Mouse (Mus musculus): ENCODE measurements around the gene Nfia.

Nfia gene

GRCm38 (mm10) chr4:98082512-98082911 lies 310.0 kb downstream of the Nfia start:
- DNase-seq, result no peak

DNA sequence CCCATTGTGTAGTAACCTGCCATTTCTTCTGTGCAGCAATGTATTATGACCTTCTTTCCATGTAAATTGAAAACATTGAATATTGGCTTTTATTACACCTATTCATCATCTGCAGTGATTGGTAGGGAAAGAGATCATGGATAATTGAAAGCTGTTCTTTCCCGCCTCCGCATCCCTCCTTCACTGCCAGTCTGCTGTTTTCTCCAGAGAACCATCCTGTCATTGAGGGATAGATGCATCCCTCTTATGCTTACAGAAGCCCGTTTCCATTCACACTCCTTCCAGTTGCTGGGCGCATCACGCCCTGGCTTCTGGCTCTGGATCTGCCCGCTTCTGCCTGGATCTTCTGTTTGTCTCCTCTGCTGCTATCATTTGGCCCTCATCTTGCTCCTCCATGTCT lies 312.5 kb downstream of the Nfia start:
- DNase-seq, result no peak

GRCm38 (mm10) chr4:98086976-98087375 lies 314.4 kb downstream of the Nfia start:
- no peak for DNase-seq

DNA sequence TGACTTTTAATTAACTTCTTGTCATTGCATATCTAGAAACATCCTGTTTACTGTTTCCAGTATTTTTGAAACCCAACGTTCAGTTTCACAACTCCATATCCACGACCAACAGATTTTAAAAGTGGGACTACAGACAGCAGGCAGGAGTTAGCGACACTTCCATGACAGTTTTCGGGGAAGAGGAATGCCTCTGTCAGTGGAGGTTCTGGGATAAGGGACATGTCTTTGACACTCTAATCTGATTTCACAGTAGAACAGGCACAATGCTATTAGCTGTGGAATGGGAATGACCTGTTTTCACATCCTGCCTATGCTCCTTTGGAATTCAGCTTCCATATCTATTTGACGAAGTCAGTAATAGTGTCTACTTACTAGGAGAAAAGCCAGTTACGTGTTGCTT lies 317.5 kb downstream of the Nfia start:
- no peak for DNase-seq

DNA sequence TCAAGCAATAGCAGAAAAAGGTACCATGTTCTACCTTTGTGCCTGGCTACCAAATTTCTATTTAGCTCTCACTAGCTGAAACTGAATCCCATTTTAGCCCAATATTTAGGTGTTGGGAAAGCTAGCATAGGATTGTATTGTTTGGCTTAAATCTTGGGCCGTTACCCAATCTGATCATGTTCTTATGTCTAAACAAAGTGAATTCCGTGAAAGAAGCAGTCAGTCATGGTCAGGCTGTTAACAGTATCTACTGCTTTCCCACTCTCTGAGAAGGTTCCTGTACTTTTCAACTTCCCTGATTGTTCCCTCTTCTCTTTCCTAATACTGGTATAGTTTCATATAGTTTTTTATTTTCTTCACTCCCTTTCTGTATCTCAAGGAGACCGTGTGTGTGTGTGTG lies 318.1 kb downstream of the Nfia start:
- no peak for DNase-seq

GRCm38 (mm10) chr4:98091368-98091827 lies 318.9 kb downstream of the Nfia start:
- DNase-seq, result peak in 1 of 2 experiments; percentile 31

DNA sequence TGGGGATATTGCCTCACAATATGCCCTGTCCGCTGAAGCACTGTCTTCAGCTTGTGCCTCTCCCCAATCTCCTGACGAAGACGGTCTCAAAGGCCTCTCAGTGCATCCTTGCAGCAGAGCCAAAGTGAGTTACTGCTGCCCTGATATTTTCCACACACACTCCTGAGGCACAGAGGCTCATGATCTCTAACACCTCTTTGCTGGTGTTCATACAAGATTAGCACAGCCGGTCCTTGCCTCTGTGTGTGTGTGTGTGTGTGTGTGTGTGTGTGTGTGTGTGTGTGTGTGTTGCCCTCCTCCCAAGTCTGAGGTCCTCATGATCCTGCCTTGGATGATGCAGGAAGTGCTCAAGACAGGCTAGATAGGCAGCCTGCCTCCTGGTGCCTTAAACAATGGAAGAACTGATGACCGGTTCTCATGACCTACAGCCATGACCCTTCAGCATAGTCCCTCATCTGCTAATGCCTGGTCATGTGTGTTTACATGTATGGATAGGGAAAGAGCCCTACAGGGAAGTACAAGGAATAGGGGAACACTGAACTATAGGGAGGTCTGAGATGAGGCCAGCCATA lies 319.5 kb downstream of the Nfia start:
- no peak for DNase-seq

- DNase-seq, result no peak
Observed at GRCm38 (mm10) chr4:98094112-98094805, 321.7 kb downstream of the Nfia start.

DNA sequence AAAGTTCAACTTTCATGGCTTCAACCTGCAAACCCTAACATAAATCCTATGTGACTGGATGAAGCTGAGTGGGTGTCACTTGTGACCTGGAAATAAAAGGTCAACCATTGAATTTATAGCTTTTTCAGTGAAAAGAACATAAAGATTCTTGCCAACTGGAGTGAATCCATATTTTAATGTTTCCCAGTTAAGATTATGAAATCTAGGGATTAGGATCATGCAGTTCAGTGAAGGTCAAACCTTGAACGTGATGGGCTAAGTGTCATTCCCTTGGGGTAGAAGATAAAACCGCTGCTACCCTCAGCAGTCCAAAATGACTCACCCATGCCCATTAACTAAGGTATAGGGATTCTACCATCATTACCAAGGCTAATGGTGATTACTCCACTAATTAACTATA lies 322.5 kb downstream of the Nfia start:
- DNase-seq, result no peak

DNA sequence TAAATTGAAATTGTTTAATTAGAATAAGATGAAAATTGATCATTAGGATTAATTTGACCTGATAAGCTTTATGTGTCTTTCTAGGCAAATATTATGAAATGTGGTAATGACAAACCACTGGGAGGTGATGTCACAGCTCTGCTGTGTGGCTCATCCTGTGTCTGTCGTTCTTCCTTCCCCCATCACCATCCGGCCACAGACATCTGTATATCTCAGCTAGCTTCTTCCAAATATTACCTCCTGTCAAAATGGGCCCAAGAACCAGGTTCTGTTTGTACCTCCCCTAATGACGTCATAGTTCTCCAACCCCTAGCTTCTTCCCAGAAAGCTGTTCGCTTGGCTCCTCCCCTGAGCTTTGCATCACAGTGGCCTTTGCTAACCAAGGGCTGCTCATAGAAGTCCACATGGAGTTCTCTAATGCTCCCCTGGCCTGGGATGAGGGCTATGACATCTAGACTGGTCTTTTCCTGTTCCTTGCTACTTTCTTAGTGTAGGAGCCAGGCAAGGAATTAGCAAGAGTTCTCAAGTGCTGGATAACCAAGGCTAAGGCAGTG lies 324.6 kb downstream of the Nfia start:
- DNase-seq, result no peak

GRCm38 (mm10) chr4:98098663-98099062 lies 326.1 kb downstream of the Nfia start:
- DNase-seq, result no peak

DNA sequence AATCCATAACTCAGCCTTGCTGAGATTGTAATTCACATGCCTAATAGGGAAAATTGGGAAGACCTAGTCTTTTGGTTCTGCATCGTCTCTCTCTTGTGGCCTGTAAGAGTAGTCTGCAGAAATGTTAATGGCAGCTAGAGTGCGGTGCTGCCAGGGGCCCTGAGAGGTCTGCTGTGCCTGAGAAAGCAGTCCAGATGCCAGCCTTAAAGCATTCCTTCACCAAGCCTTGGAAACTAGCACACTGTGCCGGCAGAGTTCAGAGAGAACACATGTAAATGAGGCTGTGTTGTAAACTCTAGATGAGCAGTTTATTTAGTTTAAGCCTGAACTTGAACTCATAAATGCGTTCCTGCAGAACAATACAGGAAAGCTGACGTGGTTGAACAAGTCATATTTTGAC lies 326.9 kb downstream of the Nfia start:
- no peak for DNase-seq

DNA sequence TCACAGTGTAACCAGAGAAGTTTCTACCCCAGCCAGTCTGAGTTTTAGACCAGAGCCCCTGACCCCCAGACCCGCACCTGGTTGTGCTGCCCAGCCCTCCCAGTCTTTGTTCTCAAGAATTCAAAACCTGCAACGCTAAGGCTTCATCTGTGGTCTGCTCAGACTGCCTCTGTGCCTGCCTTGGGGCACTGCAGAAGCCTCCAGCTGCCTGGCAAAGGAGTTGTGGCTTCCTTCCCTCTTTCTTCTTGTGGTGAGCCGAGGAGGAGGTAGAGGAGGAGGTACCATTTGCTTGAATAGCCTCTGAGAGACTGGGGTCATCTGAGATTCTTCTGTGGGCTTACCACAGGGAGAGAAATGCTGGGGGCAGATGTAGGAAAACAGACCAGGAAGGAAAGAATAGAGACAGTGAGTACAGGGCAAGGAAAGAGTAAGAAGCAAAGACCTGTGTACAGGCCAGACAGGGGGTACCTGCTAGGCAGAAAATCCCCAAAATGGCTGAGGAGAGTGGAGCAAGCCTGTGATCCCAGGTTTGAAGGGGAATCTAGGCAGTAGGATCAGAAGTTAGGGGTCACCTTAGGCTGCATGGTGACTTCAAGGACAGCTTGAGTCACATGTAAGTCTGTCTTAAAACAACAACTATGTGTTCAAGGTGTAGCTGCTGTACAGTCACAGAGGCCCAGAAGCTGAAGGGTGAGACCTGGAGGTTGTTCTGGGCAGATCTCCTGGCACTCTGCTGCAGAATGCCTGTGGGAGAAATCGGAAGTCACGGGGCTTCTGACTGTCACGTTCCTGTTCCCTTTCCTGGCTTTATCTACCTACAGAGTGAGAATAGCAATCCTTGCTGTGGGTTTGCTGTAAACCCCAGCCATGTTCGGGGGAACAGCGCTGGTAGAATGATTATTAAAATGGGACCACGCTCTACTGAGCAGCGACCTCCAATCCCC lies 328.9 kb downstream of the Nfia start:
- no peak for DNase-seq

DNA sequence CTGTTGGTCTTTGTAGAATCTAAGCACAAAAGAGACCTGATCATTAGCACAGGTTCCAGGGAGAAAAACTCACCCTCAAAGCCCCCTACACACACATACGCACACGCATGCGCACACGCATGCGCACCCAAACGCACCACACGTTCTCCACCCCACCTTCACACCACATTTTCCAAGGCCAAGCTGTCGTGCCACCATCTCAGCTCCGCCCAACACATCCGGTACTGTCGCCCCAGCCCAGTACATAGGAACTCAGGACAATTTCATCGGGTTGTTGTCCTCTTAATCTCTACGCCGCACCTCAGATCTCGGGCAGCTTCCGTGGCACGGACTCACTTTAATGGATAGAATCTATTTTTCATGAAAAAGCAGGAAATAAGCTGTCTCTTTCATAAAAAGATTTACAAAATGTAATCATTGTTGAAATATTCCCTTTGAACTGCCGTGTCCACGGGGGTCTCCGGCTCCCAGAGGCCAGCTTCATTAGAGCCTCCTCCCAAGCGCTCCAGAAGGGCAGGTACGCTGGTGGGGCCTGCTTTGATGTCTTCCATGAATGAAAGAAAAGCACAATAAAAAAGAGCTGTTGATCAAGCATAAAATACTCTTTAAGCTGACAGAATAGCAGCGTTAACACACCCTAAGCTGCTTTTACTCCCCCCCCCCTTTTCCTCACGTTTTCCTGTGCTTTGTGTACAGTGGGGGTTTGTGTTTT lies 330.2 kb downstream of the Nfia start:
- no peak for DNase-seq

GRCm38 (mm10) chr4:98103337-98103666 lies 330.8 kb downstream of the Nfia start:
- DNase-seq, result no peak

DNA sequence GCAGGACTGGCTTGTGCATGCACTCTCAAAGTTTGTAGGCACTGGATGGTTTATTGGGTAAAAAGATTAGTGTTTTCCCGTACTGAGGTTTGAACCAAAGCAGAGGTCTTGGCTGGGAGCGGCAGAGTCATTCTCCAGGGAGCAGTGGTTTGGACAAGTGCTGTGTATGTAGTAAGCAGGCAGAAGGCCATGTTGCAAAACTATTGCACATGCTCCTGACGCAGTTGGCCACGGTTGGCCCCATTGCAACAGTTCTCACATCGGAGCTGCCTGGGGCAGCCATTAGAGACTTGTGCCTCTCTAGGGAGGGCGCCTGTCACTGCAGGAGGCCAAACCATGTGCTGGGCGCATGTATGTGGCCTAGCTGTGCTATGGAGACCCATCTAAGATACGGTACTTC lies 331.6 kb downstream of the Nfia start:
- no peak for DNase-seq

DNA sequence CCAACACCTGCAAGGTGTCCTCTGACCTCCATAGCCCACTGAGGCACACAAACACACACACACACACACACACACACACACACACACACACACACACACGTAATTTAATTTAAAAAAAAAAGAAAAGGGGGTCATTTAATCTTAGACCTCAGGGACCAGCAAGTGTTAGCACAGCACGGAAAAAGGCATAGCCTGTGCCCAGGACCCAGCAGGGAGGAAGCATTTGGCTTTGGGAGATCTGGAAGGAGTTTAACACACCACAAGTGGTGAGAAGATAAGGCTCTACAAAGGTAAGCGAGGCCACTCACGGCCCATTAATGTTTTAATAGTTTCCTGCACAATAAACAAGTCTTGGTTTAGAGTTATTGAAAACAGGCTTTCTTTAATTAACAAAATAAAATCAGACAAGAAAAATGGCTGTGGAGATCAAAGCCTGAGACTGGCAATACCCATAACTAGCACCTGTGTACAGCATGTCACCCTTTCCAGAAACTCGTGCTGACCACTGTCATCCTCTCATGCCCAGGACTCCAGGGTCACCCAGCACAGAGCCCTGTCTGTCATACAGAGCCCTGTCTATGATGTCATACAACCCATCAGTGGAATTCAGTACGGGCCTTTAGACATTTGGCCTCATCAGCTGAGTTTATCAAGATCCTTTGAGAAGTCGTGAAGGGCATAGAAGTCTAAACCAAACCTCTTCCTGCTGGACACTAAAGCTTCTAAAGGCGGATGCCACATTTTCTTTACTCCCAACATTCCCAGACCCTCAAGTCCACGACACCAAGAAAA lies 332.6 kb downstream of the Nfia start:
- DNase-seq, result no peak

GRCm38 (mm10) chr4:98105971-98106370 lies 333.4 kb downstream of the Nfia start:
- no peak for DNase-seq

GRCm38 (mm10) chr4:98106445-98107092 lies 334.0 kb downstream of the Nfia start:
- no peak for DNase-seq

- no peak for DNase-seq
Observed at GRCm38 (mm10) chr4:98107093-98107453, 334.5 kb downstream of the Nfia start.

DNA sequence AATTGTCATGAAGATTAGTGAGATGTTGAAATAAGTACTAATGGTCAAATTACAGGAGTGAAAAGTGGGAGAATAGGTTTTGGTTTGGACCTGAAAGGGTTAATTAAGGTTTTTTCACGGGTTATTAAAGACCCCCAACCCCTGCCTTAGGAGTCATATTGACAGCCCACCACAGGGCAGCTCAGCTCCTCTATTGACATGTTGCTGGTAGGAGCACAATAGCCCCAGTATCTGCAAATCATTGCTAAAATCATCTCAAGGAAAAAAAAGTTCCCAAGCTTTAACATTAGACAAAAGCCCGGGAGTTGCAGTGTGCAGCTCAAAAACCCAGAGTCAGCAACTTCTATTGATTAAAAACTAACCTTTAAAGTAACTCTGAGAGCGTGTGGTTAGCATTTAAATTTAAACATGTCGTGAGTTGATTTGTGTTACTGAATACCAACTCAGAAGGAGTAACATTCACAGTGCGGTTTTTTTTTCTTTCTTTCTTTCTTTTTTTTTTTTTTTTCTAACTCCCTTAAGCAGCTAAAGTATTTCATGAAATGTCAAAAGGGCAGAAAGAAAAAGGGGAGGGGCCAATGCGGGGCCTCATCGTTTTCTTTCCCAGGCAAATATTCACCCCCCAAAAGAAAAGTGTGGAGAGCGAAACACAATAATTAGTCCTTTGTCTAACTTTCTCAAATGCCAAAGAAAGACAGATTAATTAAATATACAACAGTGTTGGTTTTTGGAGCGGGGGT lies 335.6 kb downstream of the Nfia start:
- DNase-seq, result no peak
